Comparison of ENCODE assay signal across 8 mouse cellular contexts in the genomic region with DNA sequence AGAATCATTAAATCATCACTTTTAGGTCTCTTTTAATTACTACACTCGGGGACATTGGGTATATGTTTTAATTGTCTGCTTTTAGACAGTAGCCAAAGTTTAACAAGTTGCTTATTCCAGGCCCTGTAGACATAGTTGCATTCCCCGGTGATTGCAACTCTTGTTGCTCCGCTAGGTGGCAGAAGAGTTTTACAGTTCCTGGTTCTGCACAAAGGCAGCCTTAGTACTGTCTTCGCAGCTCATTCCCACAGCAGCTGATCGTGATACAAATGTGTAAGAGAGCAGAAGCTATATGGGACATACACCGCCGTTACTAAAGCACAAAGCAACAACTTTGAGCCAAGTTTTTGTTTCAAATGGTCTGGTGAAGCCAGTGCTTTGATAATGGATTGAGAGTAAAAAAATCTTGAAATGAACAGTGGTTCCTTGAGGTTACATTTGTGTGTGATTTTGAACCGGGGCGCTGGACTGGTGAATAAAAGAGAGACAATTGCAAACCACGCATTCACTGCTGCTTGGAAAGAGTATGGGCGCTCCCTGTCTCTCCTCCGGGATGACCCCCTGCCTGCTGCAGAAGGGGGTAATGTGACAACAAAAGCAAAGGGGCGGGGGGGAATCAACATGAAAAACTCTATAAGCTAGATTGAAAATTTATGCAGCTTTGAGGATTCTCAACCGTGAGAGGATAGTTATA.
DNase-seq lines count a peak whose midpoint lies in the region; ATAC-seq lines count a peak whose summit lies in the region.

No protein-coding gene starts in this region.

- 10% methylated on average over 14 of the region's 14 CpGs for WGBS in forebrain, embryonic 15.5 days
- WGBS in hindbrain, embryonic 12.5 days, result 15% methylated on average over 14 of the region's 14 CpGs

- H3K36me3 ChIP-seq in forebrain, embryonic 15.5 days, result no peaks in the 10 kb centered on the region
- H3K36me3 ChIP-seq in hindbrain, embryonic 12.5 days, result no peaks in the 10 kb centered on the region

- H3K4me2 ChIP-seq in forebrain, embryonic 15.5 days (replicated peaks), result peak overlapping the region; percentile 47
- H3K4me2 ChIP-seq in hindbrain, embryonic 12.5 days (replicated peaks), result peak overlapping the region; percentile 47

- peak overlapping the region; percentile 32 for H3K4me3 ChIP-seq in forebrain, embryonic 15.5 days
- peak overlapping the region; percentile 7 for H3K4me3 ChIP-seq in hindbrain, embryonic 12.5 days

- ATAC-seq in forebrain, embryonic 15.5 days (replicated peaks), result peak; percentile 94
- ATAC-seq in hindbrain, embryonic 12.5 days (ENCODE audit: low FRiP score), result peak; percentile 85

- H3K9me3 ChIP-seq in forebrain, embryonic 15.5 days, result no peaks in the 10 kb centered on the region
- no peaks in the 10 kb centered on the region for H3K9me3 ChIP-seq in hindbrain, embryonic 12.5 days (replicated peaks)

- H3K27me3 ChIP-seq in forebrain, embryonic 15.5 days, result no peaks in the 10 kb centered on the region
- no peaks in the 10 kb centered on the region for H3K27me3 ChIP-seq in hindbrain, embryonic 12.5 days

- peaks cover 13% of the 10 kb centered on the region for H3K4me1 ChIP-seq in forebrain, embryonic 15.5 days
- peaks cover 5% of the 10 kb centered on the region for H3K4me1 ChIP-seq in hindbrain, embryonic 12.5 days

- peak overlapping the region; percentile 43; the same call in 1 of the 2 replicates for H3K9ac ChIP-seq in forebrain, embryonic 15.5 days (replicated peaks)
- H3K9ac ChIP-seq in hindbrain, embryonic 12.5 days, result peak overlapping the region; percentile 23; the same call in 1 of the 2 replicates

- peak overlapping the region; percentile 69 for H3K27ac ChIP-seq in forebrain, embryonic 15.5 days (replicated peaks)
- peak overlapping the region; percentile 45; the same call in 1 of the 2 replicates for H3K27ac ChIP-seq in hindbrain, embryonic 12.5 days

- DNase-seq in MEL-GATA-1-ER (ENCODE audit: extremely low read depth, low read depth), result peak; percentile 56
- peak; percentile 42 for DNase-seq in cerebellum, adult 11-12 months
- DNase-seq in layer of hippocampus, adult 9-10 months (ENCODE audit: low spot score), result peak; percentile 77
- DNase-seq in lung, postnatal 10 days, result peak; percentile 68
- DNase-seq in right cerebral cortex, adult 2 months (ENCODE audit: low spot score in 2 of 2), result peak; percentile 91 to 93
- DNase-seq in B cell, adult 2 months, result no peak

Comparison
In these comparisons a context has a peak if more than half of its experiments do, and no peak if none do; other contexts are left out.
1. DNase-seq: peak in MEL-GATA-1-ER (single experiment), cerebellum, adult 11-12 months (single experiment), layer of hippocampus, adult 9-10 months (single experiment), lung, postnatal 10 days (single experiment) and right cerebral cortex, adult 2 months (2 of 2); none in B cell, adult 2 months (0 of 2).